Mouse (Mus musculus): ENCODE results near the gene Szt2. TPM values are rescaled to one million over a fixed set of nuclear protein-coding genes. Genes with fewer than 3 reads are reported as not detected.

Gene Szt2
- polyA plus RNA-seq (2015; fragmentation: Nextera tagmentation; extraction: Ambion mirVana) = 7.5 and 7.6 TPM in 2 replicates

DNA sequence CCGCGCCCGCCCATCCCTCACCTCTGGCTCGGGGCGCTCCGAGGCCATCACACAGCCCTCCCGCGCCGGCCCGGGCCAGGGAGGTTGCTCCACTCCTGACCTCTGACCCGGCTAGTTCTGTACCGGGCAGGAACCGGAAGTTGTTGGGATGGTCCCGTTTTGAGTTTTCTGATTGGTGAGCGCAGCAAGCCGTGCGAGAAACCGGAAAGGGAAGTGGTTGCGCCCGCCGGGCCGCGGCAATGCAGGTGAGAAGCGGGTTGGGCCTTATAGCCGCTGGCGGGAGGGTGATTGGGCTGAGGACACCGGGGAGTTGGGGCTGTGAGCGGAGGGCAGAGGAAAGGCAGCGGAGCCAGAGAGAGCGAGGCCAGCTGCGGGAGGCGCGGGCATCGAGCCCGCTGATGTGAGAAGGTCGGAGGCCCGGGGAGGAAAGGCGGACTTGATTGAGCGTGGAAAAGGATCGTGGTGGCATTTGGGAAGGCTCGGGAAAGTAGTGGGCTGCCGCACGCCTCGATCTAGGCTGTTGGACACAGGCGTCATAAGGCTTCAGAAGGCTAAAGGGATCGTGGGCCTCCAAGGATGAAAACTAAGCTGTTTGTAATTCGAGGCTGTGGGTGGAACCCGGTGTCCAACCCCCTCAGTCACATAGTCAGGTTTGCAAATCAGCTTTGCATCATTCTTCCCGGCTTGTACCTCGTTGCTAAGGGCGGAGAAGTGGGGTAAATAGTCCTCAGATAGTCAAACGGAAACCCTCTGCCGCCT is at the start of gene Szt2, which contains the start of gene Med8:
Gene Szt2 (minus strand): TSS at position 132 of the 759 bp plus-strand sequence.
Gene Med8 (plus strand): TSS at position 196 of the 759 bp plus-strand sequence.
- Histone ChIP-seq H3K4me1 (peaks cover 19% of the 10 kb centered on the region), H3K27ac (replicated peaks) (peak within 1 kb of the TSS; percentile 71), H3K4me2 (replicated peaks) (peak within 1 kb of the TSS; percentile 70), H3K9ac (peak within 1 kb of the TSS; percentile 76), H3K9me3 (replicated peaks) (no peaks in the 10 kb centered on the region), H3K36me3 (peaks cover 43% of the 10 kb centered on the region), H3K4me3 (replicated peaks) (peak within 1 kb of the TSS; percentile 78), H3K27me3 (no peaks in the 10 kb centered on the region)
- under 1% methylated on average over 53 of the region's 53 CpGs for WGBS
- ATAC-seq (ENCODE audit: insufficient number of reproducible peaks, low FRiP score, low TSS enrichment, low read depth) = peak; percentile 86

DNA sequence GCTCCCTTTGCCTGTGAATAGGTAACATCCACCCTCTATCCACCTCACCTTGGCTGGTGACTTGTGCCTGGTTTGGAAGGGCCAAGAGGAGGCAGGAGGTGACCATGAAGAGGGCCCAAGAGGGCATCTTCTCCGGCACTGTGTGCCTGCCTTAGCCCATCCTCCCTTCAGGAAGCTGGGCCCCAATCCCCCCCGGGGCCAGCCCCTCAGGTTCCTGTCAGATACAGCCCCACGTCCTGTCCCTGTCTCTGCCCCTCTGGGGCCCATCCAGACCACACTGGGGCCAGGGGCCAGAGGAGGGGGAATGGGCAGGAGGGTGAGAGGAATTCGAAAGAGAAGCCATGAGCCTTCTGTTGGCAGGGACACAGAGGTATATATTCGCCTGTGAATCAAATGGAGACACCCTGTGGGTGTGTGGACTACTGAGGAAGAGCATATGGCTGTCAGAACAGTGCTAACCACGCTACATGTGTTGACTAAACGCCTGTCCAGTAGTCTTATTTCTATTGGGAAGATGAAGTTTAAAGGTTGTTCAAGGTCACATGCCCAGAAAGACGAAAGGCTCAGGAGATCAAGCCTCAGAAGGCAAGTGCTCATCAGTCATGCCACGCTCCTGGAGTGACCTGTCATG is 48.4 kb upstream of the Szt2 start, which contains the start of gene Mpl:
Gene Mpl (minus strand): TSS at position 169 of the 631 bp plus-strand sequence.
- Histone ChIP-seq H3K4me1 (no peaks in the 10 kb centered on the region), H3K4me2 (replicated peaks) (no peak within 1 kb of the TSS), H3K9me3 (replicated peaks) (no peaks in the 10 kb centered on the region), H3K9ac (no peak within 1 kb of the TSS), H3K27ac (replicated peaks) (no peak within 1 kb of the TSS), H3K4me3 (replicated peaks) (no peak within 1 kb of the TSS), H3K36me3 (no peaks in the 10 kb centered on the region), H3K27me3 (no peaks in the 10 kb centered on the region)
- 69% methylated on average over 9 of the region's 9 CpGs for WGBS
- no peak; the same call in 1 of the 2 replicates for ATAC-seq (ENCODE audit: insufficient number of reproducible peaks, low FRiP score, low TSS enrichment, low read depth)

DNA sequence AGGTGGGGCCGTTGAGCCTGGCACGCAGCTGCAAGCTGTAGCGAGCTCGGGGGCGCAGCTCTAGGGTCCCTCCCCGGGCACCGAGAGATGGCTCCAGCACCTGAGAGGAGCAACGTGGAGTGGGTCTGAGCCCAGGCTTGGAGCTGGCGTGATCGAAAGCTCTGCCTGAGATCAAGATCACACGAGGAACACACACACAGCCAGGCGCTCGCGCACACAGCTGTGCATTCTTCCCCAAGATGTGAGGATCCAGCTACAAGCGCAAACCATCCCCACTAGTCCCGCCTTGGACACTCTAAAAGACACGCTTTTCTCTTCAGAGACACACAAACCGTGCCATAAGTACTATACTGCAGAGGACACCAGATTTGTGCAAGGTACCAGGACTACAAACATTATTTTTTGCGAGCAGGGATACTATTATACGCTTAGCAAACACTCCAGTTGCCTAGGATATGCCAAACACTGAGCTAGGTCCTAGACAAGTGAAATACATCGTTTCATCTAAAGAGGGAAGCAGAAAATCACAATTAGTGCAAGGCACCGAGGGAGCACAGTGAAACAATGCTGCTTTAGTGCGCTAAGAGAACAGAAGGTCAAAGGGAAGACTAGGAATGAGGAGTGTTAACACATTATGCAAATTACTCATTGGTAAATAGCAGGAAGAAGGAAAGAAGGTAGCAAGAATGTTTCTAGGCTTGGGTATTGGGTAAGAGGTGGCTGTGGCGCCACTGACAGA is 37.5 kb upstream of the Szt2 start:
- Histone ChIP-seq H3K4me1 (peaks cover 15% of the 10 kb centered on the region; the same call in 1 of the 2 replicates), H3K9me3 (replicated peaks) (no peaks in the 10 kb centered on the region), H3K4me3 (replicated peaks) (peak overlapping the region; percentile 43), H3K36me3 (no peaks in the 10 kb centered on the region), H3K9ac (peak overlapping the region; percentile 26; the same call in 1 of the 2 replicates), H3K4me2 (replicated peaks) (peak overlapping the region; percentile 75), H3K27me3 (no peaks in the 10 kb centered on the region), H3K27ac (replicated peaks) (0 out of 2 replicates have a peak overlapping the region, but pooled peaks have one; percentile 45)
- ATAC-seq (ENCODE audit: insufficient number of reproducible peaks, low FRiP score, low TSS enrichment, low read depth) = 0 out of 2 replicates have a peak, but pooled peaks have one; percentile 13
- WGBS = 18% methylated on average over 24 of the region's 24 CpGs

DNA sequence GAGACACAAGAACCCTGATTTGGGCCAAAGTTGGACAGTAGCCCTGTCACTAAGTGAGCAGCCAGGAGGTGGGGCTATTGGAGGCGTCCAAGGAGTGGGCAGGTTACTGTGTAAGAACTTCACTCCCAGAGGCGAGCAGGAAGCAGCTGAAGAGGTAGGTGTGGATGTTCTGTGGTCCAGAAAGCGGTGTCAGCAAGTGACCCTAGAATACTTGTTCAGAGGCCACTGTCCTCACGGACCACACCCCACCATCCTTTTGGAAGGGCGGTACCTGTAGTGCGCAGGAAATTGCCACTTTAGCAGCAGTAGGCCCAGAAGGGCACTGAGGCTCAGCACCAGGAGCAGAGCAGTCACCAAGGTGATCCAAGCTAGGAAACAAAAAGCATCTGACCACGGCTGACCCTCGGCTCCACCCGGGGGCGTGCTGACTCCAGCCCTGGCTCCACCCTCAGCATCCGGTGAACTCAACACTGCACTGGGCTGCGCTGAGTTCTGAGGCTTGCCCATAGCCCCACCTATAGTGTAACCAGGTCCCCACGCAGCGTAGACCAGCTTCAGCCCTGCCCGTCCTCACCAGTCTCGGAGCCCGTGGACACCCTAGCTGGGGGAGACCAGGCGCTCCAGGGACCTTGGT is 36.8 kb upstream of the Szt2 start:
- ATAC-seq (ENCODE audit: insufficient number of reproducible peaks, low FRiP score, low TSS enrichment, low read depth) = peak; percentile 69
- 0 out of 2 replicates have a peak overlapping the region, but pooled peaks have one; percentile 45 for H3K27ac ChIP-seq (replicated peaks)

DNA sequence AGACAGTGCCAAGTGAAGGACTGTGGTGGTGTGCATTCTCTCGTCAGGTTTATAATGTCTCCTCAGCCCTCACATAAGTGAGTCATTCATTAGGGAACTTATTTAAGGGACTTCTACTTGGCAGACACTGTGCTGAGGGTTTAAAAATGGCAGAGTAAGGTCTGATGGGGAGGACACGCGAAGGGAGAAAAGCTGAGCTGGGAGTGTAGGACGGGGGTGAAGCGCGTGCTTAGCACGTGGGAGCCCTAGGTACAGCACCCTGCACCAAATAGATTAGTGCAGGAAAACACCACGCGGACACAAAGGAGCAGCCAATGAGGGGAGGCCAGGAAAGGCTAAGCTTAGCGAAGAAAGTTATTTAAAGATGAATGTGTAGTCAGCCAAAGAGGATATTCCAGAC is 36.0 kb upstream of the Szt2 start:
- H3K4me2 ChIP-seq (replicated peaks) = no peak overlapping the region
- peaks cover 15% of the 10 kb centered on the region; the same call in 1 of the 2 replicates for H3K4me1 ChIP-seq
- 77% methylated on average over 10 of the region's 10 CpGs for WGBS
- no peak for ATAC-seq (ENCODE audit: insufficient number of reproducible peaks, low FRiP score, low TSS enrichment, low read depth)
- H3K9me3 ChIP-seq (replicated peaks) = no peaks in the 10 kb centered on the region
- no peak overlapping the region for H3K9ac ChIP-seq
- no peak overlapping the region for H3K4me3 ChIP-seq (replicated peaks)
- H3K36me3 ChIP-seq = no peaks in the 10 kb centered on the region
- H3K27ac ChIP-seq (replicated peaks) = no peak overlapping the region
- no peaks in the 10 kb centered on the region for H3K27me3 ChIP-seq

More for the DNA sequence above, 36.8 kb upstream of the Szt2 start:
- Histone ChIP-seq H3K9ac (peak overlapping the region; percentile 26; the same call in 1 of the 2 replicates), H3K4me2 (replicated peaks) (peak overlapping the region; percentile 75), H3K4me1 (peaks cover 15% of the 10 kb centered on the region; the same call in 1 of the 2 replicates), H3K27me3 (no peaks in the 10 kb centered on the region), H3K4me3 (replicated peaks) (peak overlapping the region; percentile 43), H3K9me3 (replicated peaks) (no peaks in the 10 kb centered on the region), H3K36me3 (no peaks in the 10 kb centered on the region)
- 17% methylated on average over 18 of the region's 18 CpGs for WGBS

DNA sequence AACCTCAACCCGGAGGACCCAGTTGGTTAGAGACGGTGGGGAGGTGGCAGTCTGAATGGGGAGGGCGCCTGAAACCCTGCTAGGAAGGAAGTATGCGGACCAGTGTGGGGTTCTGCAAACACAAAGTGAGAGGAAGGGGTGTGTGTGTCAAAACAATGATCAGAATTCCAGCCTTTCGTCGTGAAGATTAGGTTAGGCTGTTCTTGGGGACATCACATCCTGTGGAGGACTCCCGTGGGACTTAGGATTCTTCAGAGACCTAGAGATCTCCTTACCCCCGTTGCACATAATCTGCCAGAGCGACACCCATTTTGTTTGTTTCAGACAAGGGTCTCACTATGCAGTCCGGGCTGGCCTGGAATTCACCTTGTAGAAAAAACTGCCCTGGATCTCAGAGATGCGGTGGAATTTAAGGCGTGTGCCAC is 28.8 kb upstream of the Szt2 start:
- 7% methylated on average over 12 of the region's 12 CpGs for WGBS
- H3K4me2 ChIP-seq (replicated peaks) = peak overlapping the region; percentile 98
- peak overlapping the region; percentile 69 for H3K4me3 ChIP-seq (replicated peaks)
- H3K4me1 ChIP-seq = peaks cover 37% of the 10 kb centered on the region
- H3K36me3 ChIP-seq = peaks cover 14% of the 10 kb centered on the region
- H3K27me3 ChIP-seq = no peaks in the 10 kb centered on the region
- H3K27ac ChIP-seq (replicated peaks) = peak overlapping the region; percentile 94
- peak overlapping the region; percentile 24 for H3K9ac ChIP-seq
- H3K9me3 ChIP-seq (replicated peaks) = no peaks in the 10 kb centered on the region
- ATAC-seq (ENCODE audit: insufficient number of reproducible peaks, low FRiP score, low TSS enrichment, low read depth) = no peak

DNA sequence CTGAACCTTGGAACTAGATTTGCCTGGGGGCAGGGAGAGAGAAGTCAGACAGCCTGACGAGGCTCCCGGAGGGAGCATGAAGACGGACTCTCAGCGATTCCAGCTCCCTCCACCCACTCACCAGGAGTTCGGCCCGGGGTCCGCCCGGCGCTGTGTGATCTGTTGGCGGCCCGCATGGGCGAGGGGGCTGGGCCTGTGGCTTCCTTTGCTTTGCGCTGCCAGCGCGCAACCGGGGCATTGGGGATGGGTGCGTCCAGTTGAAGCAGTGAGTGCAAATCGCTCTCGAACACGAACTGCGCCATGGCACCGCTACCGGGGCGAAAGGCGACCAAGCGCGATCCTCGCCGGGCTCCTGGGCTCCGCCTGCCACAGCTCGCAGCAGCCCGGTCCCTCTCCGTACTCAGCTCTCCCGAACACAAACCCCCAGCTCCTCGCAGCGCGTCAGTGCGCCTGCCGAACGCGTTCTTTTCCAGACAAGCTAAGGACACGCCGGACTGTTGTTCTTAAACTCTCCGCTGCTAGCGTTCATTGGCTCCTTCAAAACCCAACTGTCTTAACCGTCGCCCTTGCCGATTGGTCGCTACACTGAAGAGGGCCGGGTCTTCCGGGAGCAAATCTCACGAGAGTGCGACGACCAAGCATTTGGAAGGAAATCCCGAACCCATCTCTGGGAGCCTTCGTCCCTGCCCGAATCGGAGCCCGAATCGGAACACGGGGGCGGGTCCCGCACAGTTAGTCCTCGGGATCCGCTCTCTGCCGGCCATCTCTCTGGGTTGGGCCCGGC is 27.9 kb upstream of the Szt2 start, which contains the start of gene Cdc20:
Gene Cdc20 (minus strand): TSS at position 533 of the 784 bp plus-strand sequence.
- peak within 1 kb of the TSS; percentile 69 for H3K4me3 ChIP-seq (replicated peaks)
- ATAC-seq (ENCODE audit: insufficient number of reproducible peaks, low FRiP score, low TSS enrichment, low read depth) = peak; percentile 94
- WGBS = under 1% methylated on average over 67 of the region's 67 CpGs

DNA sequence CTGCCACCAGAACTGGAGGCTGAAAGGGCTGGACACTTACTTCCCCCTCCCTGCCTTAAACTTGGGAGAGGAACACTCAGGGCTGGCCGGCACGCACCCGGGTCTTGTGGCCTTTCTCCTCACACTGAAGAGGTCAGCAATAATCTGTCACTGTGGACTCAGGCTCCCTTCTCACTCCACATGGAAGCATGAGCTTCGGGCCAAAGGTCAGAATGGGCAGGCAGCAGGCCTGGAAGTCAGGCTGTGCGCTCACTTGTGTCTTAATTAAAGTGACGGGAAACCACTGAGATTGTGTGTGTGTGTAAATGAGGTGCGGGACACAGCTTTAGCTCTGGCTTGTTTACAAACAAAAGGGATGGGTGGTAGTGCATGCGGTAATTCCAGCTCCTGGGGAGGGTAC is 23.3 kb upstream of the Szt2 start:
- H3K9me3 ChIP-seq (replicated peaks) = no peaks in the 10 kb centered on the region
- no peak overlapping the region for H3K9ac ChIP-seq
- ATAC-seq (ENCODE audit: insufficient number of reproducible peaks, low FRiP score, low TSS enrichment, low read depth) = no peak
- no peak overlapping the region for H3K4me3 ChIP-seq (replicated peaks)
- H3K4me2 ChIP-seq (replicated peaks) = no peak overlapping the region
- peaks cover 39% of the 10 kb centered on the region for H3K36me3 ChIP-seq
- WGBS = 81% methylated on average over 8 of the region's 8 CpGs
- no peaks in the 10 kb centered on the region for H3K27me3 ChIP-seq
- H3K27ac ChIP-seq (replicated peaks) = no peak overlapping the region
- peaks cover 54% of the 10 kb centered on the region for H3K4me1 ChIP-seq

More for the DNA sequence above, 27.9 kb upstream of the Szt2 start, which contains the start of gene Cdc20:
- Histone ChIP-seq H3K36me3 (peaks cover 22% of the 10 kb centered on the region), H3K4me2 (replicated peaks) (peak within 1 kb of the TSS; percentile 98), H3K9ac (peak within 1 kb of the TSS; percentile 72), H3K27me3 (no peaks in the 10 kb centered on the region), H3K27ac (replicated peaks) (peak within 1 kb of the TSS; percentile 94), H3K9me3 (replicated peaks) (no peaks in the 10 kb centered on the region), H3K4me1 (peaks cover 37% of the 10 kb centered on the region)

DNA sequence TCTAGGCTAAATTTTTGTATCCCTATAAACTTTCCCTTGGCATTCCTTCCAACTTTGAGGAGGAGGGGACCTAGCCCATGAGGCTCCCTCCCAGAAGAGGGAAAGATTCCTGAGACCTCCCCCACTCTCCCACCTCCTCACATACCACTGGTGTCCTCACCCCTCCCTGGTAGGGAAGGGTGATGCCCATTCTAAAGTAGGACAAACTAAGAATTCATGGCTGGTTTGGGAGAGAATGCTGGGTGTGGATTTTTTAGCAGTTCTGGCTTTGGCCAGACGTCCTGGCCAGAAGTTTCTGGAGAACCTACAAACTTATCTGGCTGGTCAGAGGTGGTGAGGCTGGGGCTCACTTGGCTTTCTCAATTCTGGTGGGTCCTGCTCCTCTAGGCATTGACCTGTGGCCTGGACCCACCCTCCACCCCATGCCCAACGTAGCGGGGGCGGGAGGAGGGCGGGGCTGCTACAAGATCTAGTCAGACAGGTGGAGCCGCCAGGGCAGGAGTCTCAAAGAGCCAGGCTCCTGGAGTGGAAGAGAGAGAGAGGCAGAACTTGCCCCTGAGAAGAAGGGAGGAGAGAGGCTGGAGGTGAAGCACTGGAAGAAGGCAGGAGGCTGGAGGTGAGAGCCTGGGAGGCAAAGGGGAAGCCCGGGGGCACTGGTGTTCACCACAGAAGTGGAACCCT is 20.3 kb upstream of the Szt2 start:
- WGBS = 38% methylated on average over 7 of the region's 7 CpGs
- Histone ChIP-seq H3K4me2 (replicated peaks) (peak overlapping the region; percentile 82), H3K4me3 (replicated peaks) (peak overlapping the region; percentile 66), H3K4me1 (peaks cover 33% of the 10 kb centered on the region), H3K27ac (replicated peaks) (peak overlapping the region; percentile 90), H3K9ac (peak overlapping the region; percentile 21; the same call in 1 of the 2 replicates), H3K27me3 (no peaks in the 10 kb centered on the region), H3K36me3 (peaks cover 37% of the 10 kb centered on the region), H3K9me3 (replicated peaks) (no peaks in the 10 kb centered on the region)
- no peak for ATAC-seq (ENCODE audit: insufficient number of reproducible peaks, low FRiP score, low TSS enrichment, low read depth)
